Mouse (Mus musculus) liver, postnatal 0 days (tissue): ENCODE data around the gene Plppr1. TPM values are rescaled to one million over a fixed set of nuclear protein-coding genes. Genes with fewer than 3 reads are reported as not detected.

Source experiments
- ATAC-seq: fragments of 200-750 bp; cut with Nextera tagmentation; 2 replicates; pipeline ENCODE4 v1.8.0; 2017; ENCODE audit warnings: mild to moderate bottlenecking, moderate library complexity
- DNase-seq: peaks from one replicate; pipeline ENCODE4 v3.0.0-alpha.2; 2016
- H3K27ac ChIP-seq: fragments of 300-500 bp; sonication (generic); 2 replicates; pipeline ENCODE4 v1.5.1; 2014; ENCODE audit warnings: antibody characterized with exemption, moderate library complexity, mild to moderate bottlenecking, low read depth
- H3K27me3 ChIP-seq: fragments of 300-500 bp; sonication (generic); 2 replicates; pipeline ENCODE4 v1.6.1; 2014; ENCODE audit warnings: low read length, control low read depth, mixed read lengths; ENCODE audit not compliant: insufficient read depth
- H3K36me3 ChIP-seq: fragments of 300-500 bp; sonication (generic); replicated peaks from 2 replicates; pipeline ENCODE4 v1.6.1; 2014; ENCODE audit warnings: mild to moderate bottlenecking, control low read depth, low read length, moderate library complexity, mixed read lengths; ENCODE audit not compliant: insufficient read depth
- H3K4me1 ChIP-seq: fragments of 300-500 bp; sonication (generic); 2 replicates; pipeline ENCODE4 v1.6.1; 2014; ENCODE audit warnings: antibody characterized with exemption, mild to moderate bottlenecking, control low read depth; ENCODE audit not compliant: insufficient read depth
- H3K4me2 ChIP-seq: fragments of 300-500 bp; sonication (generic); 2 replicates; pipeline ENCODE4 v1.6.1; 2014; ENCODE audit warnings: low read depth, mild to moderate bottlenecking, low read length, moderate library complexity, mixed read lengths
- H3K4me3 ChIP-seq: fragments of 300-500 bp; sonication (generic); 2 replicates; pipeline ENCODE4 v1.5.1; 2014; ENCODE audit warnings: low read depth, low read length
- H3K9ac ChIP-seq: fragments of 300-500 bp; sonication (generic); replicated peaks from 2 replicates; pipeline ENCODE4 v1.6.1; 2014; ENCODE audit warnings: mild to moderate bottlenecking, moderate library complexity
- H3K9me3 ChIP-seq: fragments of 300-500 bp; sonication (generic); 2 replicates; pipeline ENCODE4 v1.6.1; 2016; ENCODE audit warnings: mild to moderate bottlenecking, control low read depth, low read length, mixed read lengths
- CTCF ChIP-seq: sonication (generic); IDR thresholded peaks from 2 replicates; pipeline ENCODE4 v1.5.1; 2016; ENCODE audit warnings: antibody characterized with exemption, low read depth
- EP300 ChIP-seq: IDR thresholded peaks from 2 replicates; pipeline ENCODE4 v1.6.1; 2016; ENCODE audit warnings: antibody characterized with exemption, low read depth, mild to moderate bottlenecking
- WGBS: fragments of 180-500 bp; shearing (Covaris S2); extraction: QIAGEN DNeasy Blood & Tissue Kit; methylation state at CpG from one replicate; pipeline ENCODE4 v1.1.7; 2014; ENCODE audit not compliant: insufficient replicate concordance; 5-methylcytosine and 5-hydroxymethylcytosine counted together
- polyA plus RNA-seq: library from polyadenylated mRNA; unstranded; fragments of >200 nt; fragmentation: Nextera tagmentation; extraction: Ambion mirVana; gene quantifications from 2 replicates; pipeline ENCODE4 v1.2.1, GENCODE M21; 2015

Gene Plppr1
- polyA plus RNA-seq, 1 experiment from 2014 or later, result 5.8 TPM

GRCm38 (mm10) chr4:49149251-49149650, 90.2 kb downstream of the Plppr1 start:
- peak; percentile 70 for ATAC-seq
- 49% methylated on average over 2 of the region's 2 CpGs for WGBS

GRCm38 (mm10) chr4:49153849-49154248, 94.8 kb downstream of the Plppr1 start:
- Histone ChIP-seq H3K9me3 (no peaks in the 10 kb centered on the region), H3K27ac (no peak overlapping the region), H3K4me1 (peaks cover 9% of the 10 kb centered on the region; the same call in 1 of the 2 replicates), H3K4me3 (no peak overlapping the region), H3K9ac (no peak overlapping the region), H3K4me2 (no peak overlapping the region), H3K27me3 (no peaks in the 10 kb centered on the region), H3K36me3 (no peaks in the 10 kb centered on the region)
- peak; percentile 81 for DNase-seq
- WGBS, result 43% methylated on average over 5 of the region's 5 CpGs
- ATAC-seq, result peak; percentile 71
- TF ChIP-seq CTCF, result peak; percentile 87
- no peak for TF ChIP-seq EP300

More at GRCm38 (mm10) chr4:49149251-49149650, 90.2 kb downstream of the Plppr1 start:
- H3K27me3 ChIP-seq, result no peaks in the 10 kb centered on the region
- no peak overlapping the region for H3K4me2 ChIP-seq
- H3K9ac ChIP-seq, result no peak overlapping the region
- H3K36me3 ChIP-seq, result no peaks in the 10 kb centered on the region
- TF ChIP-seq CTCF (no peak), EP300 (no peak)
- no peak for DNase-seq
- no peaks in the 10 kb centered on the region for H3K9me3 ChIP-seq
- H3K4me1 ChIP-seq, result no peaks in the 10 kb centered on the region
- H3K27ac ChIP-seq, result peak overlapping the region; percentile 96
- H3K4me3 ChIP-seq, result no peak overlapping the region

- Histone ChIP-seq H3K27ac (no peak overlapping the region), H3K4me2 (no peak overlapping the region), H3K4me1 (peaks cover 9% of the 10 kb centered on the region; the same call in 1 of the 2 replicates), H3K27me3 (no peaks in the 10 kb centered on the region), H3K4me3 (no peak overlapping the region), H3K36me3 (no peaks in the 10 kb centered on the region), H3K9ac (no peak overlapping the region), H3K9me3 (no peaks in the 10 kb centered on the region)
- TF ChIP-seq CTCF (no peak), EP300 (0 out of 2 replicates have a peak, but pooled peaks have one; percentile 26)
- ATAC-seq (peak; percentile 43; the same call in 1 of the 2 replicates), DNase-seq (no peak)
- 41% methylated on average over 1 of the region's 1 CpGs for WGBS
These were observed 97.7 kb downstream of the Plppr1 start for GRCm38 (mm10) chr4:49156781-49157180.

GRCm38 (mm10) chr4:49163285-49163684, 104.2 kb downstream of the Plppr1 start:
- H3K9ac ChIP-seq, result no peak overlapping the region
- H3K9me3 ChIP-seq, result no peaks in the 10 kb centered on the region
- 80% methylated on average over 3 of the region's 3 CpGs for WGBS
- no peaks in the 10 kb centered on the region for H3K27me3 ChIP-seq
- DNase-seq, result no peak
- no peaks in the 10 kb centered on the region for H3K36me3 ChIP-seq
- no peak for TF ChIP-seq CTCF
- no peak for TF ChIP-seq EP300
- H3K4me2 ChIP-seq, result no peak overlapping the region
- H3K27ac ChIP-seq, result no peak overlapping the region
- ATAC-seq, result no peak
- H3K4me1 ChIP-seq, result no peaks in the 10 kb centered on the region
- H3K4me3 ChIP-seq, result no peak overlapping the region

- Histone ChIP-seq H3K4me3 (no peak overlapping the region), H3K9me3 (no peaks in the 10 kb centered on the region), H3K27ac (no peak overlapping the region), H3K4me1 (no peaks in the 10 kb centered on the region), H3K9ac (no peak overlapping the region), H3K27me3 (no peaks in the 10 kb centered on the region), H3K4me2 (no peak overlapping the region), H3K36me3 (no peaks in the 10 kb centered on the region)
- ATAC-seq (no peak), DNase-seq (no peak)
- WGBS, result 61% methylated on average over 3 of the region's 3 CpGs
- TF ChIP-seq EP300 (no peak), CTCF (no peak)
These were observed 107.3 kb downstream of the Plppr1 start for GRCm38 (mm10) chr4:49166391-49166790.

GRCm38 (mm10) chr4:49167030-49167429, 108.0 kb downstream of the Plppr1 start:
- Histone ChIP-seq H3K4me1 (no peaks in the 10 kb centered on the region), H3K9ac (no peak overlapping the region), H3K9me3 (no peaks in the 10 kb centered on the region), H3K4me2 (no peak overlapping the region), H3K36me3 (no peaks in the 10 kb centered on the region), H3K4me3 (no peak overlapping the region), H3K27me3 (no peaks in the 10 kb centered on the region), H3K27ac (no peak overlapping the region)
- 57% methylated on average over 5 of the region's 5 CpGs for WGBS
- ATAC-seq (no peak), DNase-seq (no peak)
- TF ChIP-seq CTCF (no peak), EP300 (no peak)

- Histone ChIP-seq H3K27me3 (no peaks in the 10 kb centered on the region), H3K27ac (no peak overlapping the region), H3K9ac (no peak overlapping the region), H3K4me3 (no peak overlapping the region), H3K4me2 (no peak overlapping the region), H3K36me3 (no peaks in the 10 kb centered on the region), H3K9me3 (no peaks in the 10 kb centered on the region), H3K4me1 (no peaks in the 10 kb centered on the region)
- no peak for ATAC-seq
- 49% methylated on average over 1 of the region's 1 CpGs for WGBS
- DNase-seq, result no peak
- TF ChIP-seq CTCF, result no peak
- TF ChIP-seq EP300, result no peak
These were observed 110.4 kb downstream of the Plppr1 start for GRCm38 (mm10) chr4:49169498-49169897.
